Comparison of ENCODE assay signal across 27 mouse cellular contexts in the genomic region with DNA sequence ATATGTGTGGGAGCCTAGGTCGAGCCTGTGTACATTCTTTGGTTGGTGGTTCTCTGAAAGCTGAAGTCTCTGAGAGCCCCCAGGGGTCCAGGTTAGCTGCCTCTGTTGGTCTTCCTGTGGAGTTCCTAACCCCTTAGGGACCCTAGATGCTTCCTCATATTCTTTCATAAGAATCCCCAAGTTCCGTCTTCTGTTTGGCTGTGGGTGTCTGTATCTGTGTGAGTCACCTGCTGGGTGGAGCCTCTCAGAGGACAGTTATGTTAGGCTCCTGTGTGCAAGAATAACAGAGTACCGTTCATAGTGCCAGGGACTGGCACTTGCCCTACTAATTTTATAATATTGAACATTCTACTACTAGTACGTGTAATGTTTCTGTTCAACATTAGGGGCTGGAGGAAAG. TPM values are rescaled to one million over a fixed set of nuclear protein-coding genes. Genes with fewer than 3 reads are reported as not detected.
DNase-seq lines count a peak whose midpoint lies in the region; ATAC-seq and TF ChIP-seq lines count a peak whose summit lies in the region.
"Had no signal": no experiment of that assay in that cellular context is flagged by ENCODE, and none has a peak within 500 bp of the region (broad histone marks: within the 10 kb centered on the region; RNA-seq: fewer than 3 reads in every experiment).

No protein-coding gene starts in this region.

- WGBS in liver, embryonic 11.5 days: 65% methylated on average over 4 of the region's 4 CpGs
- 73% methylated on average over 4 of the region's 4 CpGs for WGBS in thymus, adult 2 months
- WGBS in forebrain, embryonic 10.5 days: 82% methylated on average over 4 of the region's 4 CpGs

- peak; percentile 71 for ATAC-seq in granulocyte monocyte progenitor cell, adult 5-6 weeks (replicated peaks; ENCODE audit: poor library complexity, severe bottlenecking)
- ATAC-seq in liver, embryonic 11.5 days (replicated peaks; ENCODE audit: low FRiP score): no peak
- ATAC-seq: forebrain, embryonic 15.5 days; intestine, embryonic 16.5 days; liver, postnatal 0 days; lung, postnatal 0 days; midbrain, embryonic 13.5 days had no signal

- no peaks in the 10 kb centered on the region for H3K9me3 ChIP-seq in liver, embryonic 11.5 days (ENCODE audit: control insufficient read depth, low read length)
- no peaks in the 10 kb centered on the region for H3K9me3 ChIP-seq in forebrain, embryonic 10.5 days
- H3K9me3 ChIP-seq: forebrain, embryonic 15.5 days; hindbrain, embryonic 15.5 days; megakaryocyte, embryonic 14.5 days; midbrain, embryonic 13.5 days had no signal

- H3K4me3 ChIP-seq in liver, embryonic 11.5 days (ENCODE audit: low read depth, low read length): no peak overlapping the region
- no peak overlapping the region for H3K4me3 ChIP-seq in thymus, adult 2 months (ENCODE audit: control insufficient read depth, insufficient read depth, low read length)
- H3K4me3 ChIP-seq in forebrain, embryonic 10.5 days: no peak overlapping the region
- H3K4me3 ChIP-seq: forebrain, embryonic 15.5 days; hindbrain, embryonic 15.5 days; megakaryocyte, embryonic 14.5 days; midbrain, embryonic 13.5 days had no signal

- no peak overlapping the region for H3K4me2 ChIP-seq in liver, embryonic 11.5 days
- H3K4me2 ChIP-seq: forebrain, embryonic 15.5 days; heart, embryonic 11.5 days; hindbrain, embryonic 15.5 days; midbrain, embryonic 13.5 days had no signal

- H3K4me1 ChIP-seq in liver, embryonic 11.5 days (replicated peaks; ENCODE audit: control insufficient read depth, insufficient read depth, low read length): no peaks in the 10 kb centered on the region
- peaks cover 23% of the 10 kb centered on the region for H3K4me1 ChIP-seq in thymus, adult 2 months (replicated peaks; ENCODE audit: control insufficient read depth, insufficient read depth, low read length)
- H3K4me1 ChIP-seq in forebrain, embryonic 10.5 days: no peaks in the 10 kb centered on the region
- H3K4me1 ChIP-seq: forebrain, embryonic 15.5 days; hindbrain, embryonic 15.5 days; midbrain, embryonic 13.5 days had no signal

- H3K36me3 ChIP-seq in liver, embryonic 11.5 days (ENCODE audit: control insufficient read depth, insufficient read depth, low read length): no peaks in the 10 kb centered on the region
- H3K36me3 ChIP-seq in thymus, adult 2 months (ENCODE audit: control insufficient read depth, insufficient read depth, low read length): no peaks in the 10 kb centered on the region
- H3K36me3 ChIP-seq in forebrain, embryonic 10.5 days (replicated peaks): no peaks in the 10 kb centered on the region
- H3K36me3 ChIP-seq: forebrain, embryonic 15.5 days; hindbrain, embryonic 15.5 days; midbrain, embryonic 13.5 days had no signal

- TF ChIP-seq POLR2A in thymus, adult 2 months (IDR thresholded peaks at IDR 0.05; ENCODE audit: control insufficient read depth, extremely low read depth, insufficient read depth, low read length, poor library complexity): no peak

- peak; percentile 29 for DNase-seq in CD4-positive, CD25-positive, alpha-beta regulatory T cell, adult 2 months (ENCODE audit: low read depth, low spot score)
- DNase-seq in adrenal gland, adult 2 months: peak; percentile 56
- DNase-seq in right cerebral cortex, adult 18-20 months: no peak
- DNase-seq in liver, embryonic 11.5 days (ENCODE audit: low spot score): no peak
- no peak for DNase-seq in thymus, adult 2 months
- no peak for DNase-seq in forebrain, embryonic 10.5 days (ENCODE audit: extremely low spot score, low spot score)
- DNase-seq: cerebellum, adult 8-10 months; kidney, adult 9 months; kidney, postnatal 25 days; liver, postnatal 0 days; right cerebral cortex, postnatal 14 days; thymus, postnatal 25 days had no signal

- no peak overlapping the region for H3K9ac ChIP-seq in liver, embryonic 11.5 days (ENCODE audit: low read depth, low read length)
- H3K9ac ChIP-seq: forebrain, embryonic 15.5 days; hindbrain, embryonic 15.5 days; liver, postnatal 0 days; midbrain, embryonic 13.5 days had no signal

- H3K27ac ChIP-seq in liver, embryonic 11.5 days (ENCODE audit: low read depth, low read length): no peak overlapping the region
- H3K27ac ChIP-seq in thymus, adult 2 months (ENCODE audit: control insufficient read depth, insufficient read depth, low read length): no peak overlapping the region
- no peak overlapping the region for H3K27ac ChIP-seq in forebrain, embryonic 10.5 days
- H3K27ac ChIP-seq: forebrain, embryonic 15.5 days; hindbrain, embryonic 15.5 days; midbrain, embryonic 13.5 days had no signal

- no peak for TF ChIP-seq CTCF in thymus, adult 2 months (IDR thresholded peaks at IDR 0.05; ENCODE audit: borderline replicate concordance, control insufficient read depth, extremely low read depth, insufficient read depth, low read length, poor library complexity)

- H3K27me3 ChIP-seq in liver, embryonic 11.5 days (replicated peaks; ENCODE audit: control insufficient read depth, insufficient read depth, low read length): no peaks in the 10 kb centered on the region
- H3K27me3 ChIP-seq in thymus, adult 2 months (ENCODE audit: control insufficient read depth, insufficient read depth, low read length): no peaks in the 10 kb centered on the region
- no peaks in the 10 kb centered on the region for H3K27me3 ChIP-seq in forebrain, embryonic 10.5 days (ENCODE audit: poor library complexity, severe bottlenecking)
- H3K27me3 ChIP-seq: forebrain, embryonic 15.5 days; hindbrain, embryonic 15.5 days; megakaryocyte, embryonic 14.5 days; midbrain, embryonic 13.5 days had no signal

RNA-seq across cellular contexts. Expression of gene Tnfsf11, which starts 45.0 kb away (rescaled TPM):
- total RNA-seq in adrenal gland, adult 2 months (2021): not detected
- polyA plus RNA-seq in adrenal gland, adult 2 months (2012; rRNA removed): 0.07 TPM in 1 of 2 replicates, not detected in the other
- not detected in 2 replicates for total RNA-seq in granulocyte monocyte progenitor cell, adult 5-6 weeks (2014; fragmentation: Nextera tagmentation)
- not detected in 2 replicates for total RNA-seq in granulocyte monocyte progenitor cell, adult 5-6 weeks (2017)
- 0.13 and 0.33 TPM in 2 replicates for polyA plus RNA-seq in liver, embryonic 11.5 days (2014; fragmentation: Nextera tagmentation; extraction: Ambion mirVana)
- 2.6 and 3.9 TPM in 2 replicates for polyA plus RNA-seq in thymus, adult 2 months (2012; rRNA removed)
- polyA plus RNA-seq in forebrain, embryonic 10.5 days (2016; fragmentation: Nextera tagmentation; extraction: Ambion mirVana): 0.19 and 0.26 TPM in 2 replicates
- total RNA-seq: gastrocnemius, adult 8-10 months; MEL; monocyte, adult 5-6 weeks had no signal
- polyA plus RNA-seq: forebrain, embryonic 15.5 days; gonadal fat pad, adult 2 months; limb, embryonic 11.5 days; liver, adult 2 months; liver, postnatal 0 days; testis, adult 2 months had no signal

Comparison
In these comparisons a context has a peak if more than half of its experiments do, and no peak if none do; other contexts are left out.
1. DNase-seq: peak in CD4-positive, CD25-positive, alpha-beta regulatory T cell, adult 2 months (single experiment) and adrenal gland, adult 2 months (single experiment); none in right cerebral cortex, adult 18-20 months (single experiment), liver, embryonic 11.5 days (single experiment), thymus, adult 2 months (single experiment) and forebrain, embryonic 10.5 days (single experiment).